Comparison of ENCODE assay signal across 18 mouse cellular contexts in genomic region chr14:32009715-32010114, GRCm38 (mm10). TPM values are rescaled to one million over a fixed set of nuclear protein-coding genes. Genes with fewer than 3 reads are reported as not detected.
DNase-seq lines count a peak whose midpoint lies in the region.
"Had no signal": no experiment of that assay in that cellular context is flagged by ENCODE, and none has a peak within 500 bp of the region (broad histone marks: within the 10 kb centered on the region; RNA-seq: fewer than 3 reads in every experiment).

No protein-coding gene starts in this region.

- DNase-seq in adrenal gland, adult 2 months, result peak; percentile 54
- DNase-seq in adrenal gland, postnatal 14 days, result no peak
- DNase-seq: adrenal gland, adult 8-10 months; adrenal gland, postnatal 10 days; adrenal gland, postnatal 25 days; adrenal gland, postnatal 36 days; B cell, adult 2 months; cerebellum, adult 11 months; cerebellum, adult 11-12 months; cerebellum, adult 18-20 months; cerebellum, adult 2 months; cerebellum, adult 8-10 months; cerebellum, adult 9-10 months had no signal

RNA-seq across cellular contexts. Expression of gene Galnt15, which starts 19.1 kb away (rescaled TPM):
- total RNA-seq in adrenal gland, adult 2 months (2021), result 10 to 100 TPM in 1 of 2 experiments, 1 to 10 TPM in 1; 5.2 to 14.5 TPM
- 3.6 and 4.8 TPM in 2 replicates for polyA plus RNA-seq in adrenal gland, adult 2 months (2012; rRNA removed)
- total RNA-seq in adrenal gland, postnatal 14 days (2021), result 8.9 and 17.0 TPM in 2 replicates
- total RNA-seq: CH12.LX, ES-E14 had no signal
- polyA plus RNA-seq: activated CD4-positive, CD25-positive, alpha-beta regulatory T cell, adult 4 months; CD4-positive, CD25-positive, alpha-beta regulatory T cell, adult 4 months; G1E had no signal
